Mouse (Mus musculus): Measurements from ENCODE around the gene Xpo5. TPM values are rescaled to one million over a fixed set of nuclear protein-coding genes. Genes with fewer than 3 reads are reported as not detected.

The Xpo5 gene
- total and polyA plus RNA-seq, 3 experiments, result 47.5 to 93.4 (median 82.7) TPM

DNA sequence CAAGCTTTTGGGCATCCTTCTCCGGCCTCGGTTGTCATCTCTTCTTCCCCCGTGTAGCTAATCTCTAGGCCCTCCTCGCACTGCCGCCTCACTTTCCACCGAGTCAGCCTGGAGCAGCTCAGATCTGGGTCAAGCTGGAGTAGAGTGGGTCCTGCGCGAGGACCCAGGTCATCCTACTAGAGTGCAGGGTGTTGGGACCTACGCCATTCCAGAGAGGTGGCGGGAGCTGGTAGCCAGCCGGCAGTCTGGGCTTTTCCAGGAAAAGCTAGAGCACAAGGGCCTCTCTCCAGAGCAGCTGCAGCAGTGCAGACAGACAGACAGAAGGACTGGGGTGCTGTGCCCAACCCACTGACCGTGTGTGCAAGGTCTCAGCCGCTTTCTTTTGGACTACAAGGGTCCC, 39.7 kb downstream of the Xpo5 start:
- no peaks in the 10 kb centered on the region for H3K9me3 ChIP-seq (replicated peaks; ENCODE audit: insufficient read depth, low read length)
- no peak for DNase-seq (ENCODE audit: low read depth, low spot score)
- H3K27ac ChIP-seq (ENCODE audit: control insufficient read depth, low read depth, low read length), result no peak overlapping the region
- peaks cover 11% of the 10 kb centered on the region for H3K79me2 ChIP-seq (ENCODE audit: control insufficient read depth, insufficient read depth, low read length, poor library complexity)
- H3K4me1 ChIP-seq (ENCODE audit: control insufficient read depth in 1 of 2, insufficient read depth in 2 of 2, low read length in 2 of 2), result peaks cover 2 to 7% of the 10 kb centered on the region in 2 experiments
- H3K4me3 ChIP-seq (ENCODE audit: control insufficient read depth in 1 of 2, insufficient read depth in 1 of 2, low read depth in 2 of 2, low read length in 2 of 2), result no peak overlapping the region
- TF ChIP-seq RAD21 (IDR thresholded peaks at IDR 0.05; ENCODE audit: low read depth, low read length) (no peak), SMC3 (IDR thresholded peaks at IDR 0.05; ENCODE audit: low read depth, low read length) (no peak), SIN3A (IDR thresholded peaks at IDR 0.05; ENCODE audit: low read length) (no peak), MEF2A (IDR thresholded peaks at IDR 0.05; ENCODE audit: extremely low read depth, insufficient replicate concordance, low read depth, low read length, poor library complexity, severe bottlenecking) (no peak), MAZ (IDR thresholded peaks at IDR 0.05; ENCODE audit: low read depth, low read length) (no peak)
- H3K9ac ChIP-seq (ENCODE audit: control insufficient read depth, low read depth, low read length, poor library complexity, severe bottlenecking), result no peak overlapping the region
- H3K36me3 ChIP-seq (ENCODE audit: control insufficient read depth in 1 of 2, insufficient read depth in 2 of 2, low read length in 2 of 2), result peaks cover 12 to 16% of the 10 kb centered on the region in 2 experiments
- H3K27me3 ChIP-seq (ENCODE audit: control insufficient read depth in 1 of 2, insufficient read depth in 2 of 2, low read length in 2 of 2), result no peaks in the 10 kb centered on the region

DNA sequence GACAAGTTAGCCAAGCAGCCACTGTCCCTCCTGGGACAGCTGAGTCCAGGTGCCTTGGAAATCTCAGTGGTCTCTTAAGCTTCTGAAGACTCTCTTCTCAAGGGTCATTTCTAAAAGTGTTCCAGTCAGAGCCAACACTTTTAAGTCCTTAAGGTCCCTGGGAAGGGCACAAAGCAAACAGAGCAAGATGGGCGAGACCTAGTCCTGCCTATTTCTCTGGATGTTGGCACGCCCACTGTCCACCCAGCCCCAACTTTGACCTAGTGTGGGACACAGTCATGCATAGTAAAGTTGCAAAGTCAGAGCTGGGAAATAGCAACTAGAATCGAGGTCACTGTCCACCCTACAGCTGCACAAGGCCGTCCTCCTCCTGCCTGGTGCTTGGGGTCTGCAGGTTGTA, 40.4 kb downstream of the Xpo5 start:
- Histone ChIP-seq H3K4me1 (ENCODE audit: control insufficient read depth in 1 of 2, insufficient read depth in 2 of 2, low read length in 2 of 2) (peaks cover 0 to 6% of the 10 kb centered on the region in 2 experiments; a peak in 2 of 4 replicates), H3K9me3 (replicated peaks; ENCODE audit: insufficient read depth, low read length) (no peaks in the 10 kb centered on the region), H3K27me3 (ENCODE audit: control insufficient read depth in 1 of 2, insufficient read depth in 2 of 2, low read length in 2 of 2) (no peaks in the 10 kb centered on the region), H3K27ac (ENCODE audit: control insufficient read depth, low read depth, low read length) (no peak overlapping the region), H3K36me3 (ENCODE audit: control insufficient read depth in 1 of 2, insufficient read depth in 2 of 2, low read length in 2 of 2) (peaks cover 10% of the 10 kb centered on the region in 2 experiments), H3K9ac (ENCODE audit: control insufficient read depth, low read depth, low read length, poor library complexity, severe bottlenecking) (no peak overlapping the region), H3K4me3 (ENCODE audit: control insufficient read depth in 1 of 2, insufficient read depth in 1 of 2, low read depth in 2 of 2, low read length in 2 of 2) (no peak overlapping the region), H3K79me2 (ENCODE audit: control insufficient read depth, insufficient read depth, low read length, poor library complexity) (peaks cover 17% of the 10 kb centered on the region)
- no peak for DNase-seq (ENCODE audit: low read depth, low spot score)
- TF ChIP-seq GABPA (IDR thresholded peaks at IDR 0.05; ENCODE audit: low read depth, low read length), result no peak
- no peak for TF ChIP-seq MAFK (IDR thresholded peaks at IDR 0.05; ENCODE audit: borderline replicate concordance, low read depth, low read length)
- no peak for TF ChIP-seq TBP (IDR thresholded peaks at IDR 0.05; ENCODE audit: low read depth, low read length)
- TF ChIP-seq NRF1 (IDR thresholded peaks at IDR 0.05; ENCODE audit: insufficient read depth, low read depth, low read length, poor library complexity, severe bottlenecking), result no peak
- TF ChIP-seq POLR2AphosphoS5 (IDR thresholded peaks at IDR 0.05; ENCODE audit: borderline replicate concordance, low read depth, low read length), result no peak; the same call in 1 of the 2 replicates
- peak; percentile 31; the same call in 1 of the 2 replicates for TF ChIP-seq POLR2AphosphoS2 (IDR thresholded peaks at IDR 0.05; ENCODE audit: low read length)
- no peak for TF ChIP-seq ZMIZ1 (IDR thresholded peaks at IDR 0.05; ENCODE audit: low read depth, low read length)

DNA sequence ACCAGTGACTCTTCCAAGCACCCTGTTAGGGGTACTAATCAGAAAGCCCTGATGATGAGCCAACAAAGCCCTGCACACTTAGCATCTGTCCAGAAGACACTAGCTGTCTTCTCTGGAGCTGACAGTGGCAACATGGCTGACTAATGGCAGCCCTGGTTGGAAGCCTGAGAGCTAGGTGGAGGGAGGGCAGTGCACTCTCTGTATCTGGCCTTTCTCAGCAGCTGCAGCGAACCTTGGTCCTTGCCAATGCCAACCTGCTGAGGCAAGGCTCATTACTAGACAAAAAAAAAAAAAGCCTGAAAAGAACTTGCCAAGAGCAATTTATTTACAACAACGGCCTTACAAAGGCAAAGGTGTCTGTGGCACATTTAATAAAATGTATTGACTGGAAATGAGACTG, 41.0 kb downstream of the Xpo5 start:
- Histone ChIP-seq H3K9ac (ENCODE audit: control insufficient read depth, low read depth, low read length, poor library complexity, severe bottlenecking) (no peak overlapping the region), H3K27ac (ENCODE audit: control insufficient read depth, low read depth, low read length) (no peak overlapping the region), H3K4me3 (ENCODE audit: control insufficient read depth in 1 of 2, insufficient read depth in 1 of 2, low read depth in 2 of 2, low read length in 2 of 2) (no peak overlapping the region), H3K9me3 (replicated peaks; ENCODE audit: insufficient read depth, low read length) (no peaks in the 10 kb centered on the region), H3K36me3 (ENCODE audit: control insufficient read depth in 1 of 2, insufficient read depth in 2 of 2, low read length in 2 of 2) (peaks cover 10% of the 10 kb centered on the region in 2 experiments), H3K4me1 (ENCODE audit: control insufficient read depth in 1 of 2, insufficient read depth in 2 of 2, low read length in 2 of 2) (peaks cover 0 to 6% of the 10 kb centered on the region in 2 experiments; a peak in 2 of 4 replicates), H3K79me2 (ENCODE audit: control insufficient read depth, insufficient read depth, low read length, poor library complexity) (peaks cover 23% of the 10 kb centered on the region), H3K27me3 (ENCODE audit: control insufficient read depth in 1 of 2, insufficient read depth in 2 of 2, low read length in 2 of 2) (no peaks in the 10 kb centered on the region)
- DNase-seq (ENCODE audit: low read depth, low spot score), result no peak
- TF ChIP-seq MAFK (IDR thresholded peaks at IDR 0.05; ENCODE audit: borderline replicate concordance, low read depth, low read length), result no peak
- no peak for TF ChIP-seq E2F4 (IDR thresholded peaks at IDR 0.05; ENCODE audit: borderline replicate concordance, low read depth, low read length)
- no peak for TF ChIP-seq KAT2A (conservative IDR thresholded peaks at IDR 0.05; ENCODE audit: low read depth, low read length)
- TF ChIP-seq ZNF384 (IDR thresholded peaks at IDR 0.05; ENCODE audit: low read depth, low read length), result no peak
- TF ChIP-seq CHD1 (IDR thresholded peaks at IDR 0.05; ENCODE audit: low read depth, low read length), result no peak
- TF ChIP-seq MAX (IDR thresholded peaks at IDR 0.05; ENCODE audit: low read length), result no peak
- no peak for TF ChIP-seq ELF1 (IDR thresholded peaks at IDR 0.05; ENCODE audit: low read depth, low read length)
- peak; percentile 10; the same call in 1 of the 2 replicates for TF ChIP-seq POLR2AphosphoS2 (IDR thresholded peaks at IDR 0.05; ENCODE audit: low read length)
- no peak for TF ChIP-seq NRF1 (IDR thresholded peaks at IDR 0.05; ENCODE audit: insufficient read depth, low read depth, low read length, poor library complexity, severe bottlenecking)
- no peak for TF ChIP-seq ZC3H11A (IDR thresholded peaks at IDR 0.05; ENCODE audit: low read depth, low read length)
- no peak for TF ChIP-seq MYB (IDR thresholded peaks at IDR 0.05; ENCODE audit: low read depth, low read length)
- no peak for TF ChIP-seq UBTF (IDR thresholded peaks at IDR 0.05; ENCODE audit: borderline replicate concordance, insufficient read depth, low read depth, low read length)
- peak; percentile 17 for TF ChIP-seq ZMIZ1 (IDR thresholded peaks at IDR 0.05; ENCODE audit: low read depth, low read length)

All from MEL (cell line).